Mouse (Mus musculus): ENCODE measurements around the gene Terb1. TPM values are rescaled to one million over a fixed set of nuclear protein-coding genes. Genes with fewer than 3 reads are reported as not detected.

The Terb1 gene
- polyA plus RNA-seq (2014; fragmentation: Illumina TruSeq; extraction: RNeasy Lipid Tissue Mini Kit (QIAGEN cat#74804); ENCODE audit: low read depth, low replicate concordance) = 0.81 TPM

GRCm38 (mm10) chr8:104509061-104510006 lies at the start of gene Terb1:
Gene Terb1, minus strand, starts transcription at chr8:104509910.

GRCm38 (mm10) chr8:104533971-104534778 lies 24.5 kb upstream of the Terb1 start, which contains the start of the genes Nae1 and Car7:
Gene Nae1, minus strand, starts transcription at chr8:104534637.
Gene Car7, plus strand, starts transcription at chr8:104534689.

GRCm38 (mm10) chr8:104442299-104443124 lies 67.2 kb downstream of the Terb1 start, which contains the start of gene Dync1li2:
Gene Dync1li2, minus strand, starts transcription at chr8:104443047.

Other genes with a start within 250 kb of the Terb1 start
- not detected for gene Cmtm2a, start 216.7 kb downstream of the Terb1 start, polyA plus RNA-seq (2014; fragmentation: Illumina TruSeq; extraction: RNeasy Lipid Tissue Mini Kit (QIAGEN cat#74804); ENCODE audit: low read depth, low replicate concordance)
- not detected for gene Gm45711, start 199.8 kb downstream of the Terb1 start, polyA plus RNA-seq (2014; fragmentation: Illumina TruSeq; extraction: RNeasy Lipid Tissue Mini Kit (QIAGEN cat#74804); ENCODE audit: low read depth, low replicate concordance)
- gene Cmtm1, start 199.8 kb downstream of the Terb1 start, polyA plus RNA-seq (2014; fragmentation: Illumina TruSeq; extraction: RNeasy Lipid Tissue Mini Kit (QIAGEN cat#74804); ENCODE audit: low read depth, low replicate concordance) = not detected
- gene Gm11020, start 188.3 kb downstream of the Terb1 start, polyA plus RNA-seq (2014; fragmentation: Illumina TruSeq; extraction: RNeasy Lipid Tissue Mini Kit (QIAGEN cat#74804); ENCODE audit: low read depth, low replicate concordance) = not detected
- not detected for gene Cmtm2b, start 187.7 kb downstream of the Terb1 start, polyA plus RNA-seq (2014; fragmentation: Illumina TruSeq; extraction: RNeasy Lipid Tissue Mini Kit (QIAGEN cat#74804); ENCODE audit: low read depth, low replicate concordance)
- 4.6 TPM for gene Cmtm3, start 170.5 kb downstream of the Terb1 start, polyA plus RNA-seq (2014; fragmentation: Illumina TruSeq; extraction: RNeasy Lipid Tissue Mini Kit (QIAGEN cat#74804); ENCODE audit: low read depth, low replicate concordance)
- gene Cmtm4, start 114.1 kb downstream of the Terb1 start, polyA plus RNA-seq (2014; fragmentation: Illumina TruSeq; extraction: RNeasy Lipid Tissue Mini Kit (QIAGEN cat#74804); ENCODE audit: low read depth, low replicate concordance) = 64.5 TPM
- 50.3 TPM for gene Dync1li2, start 66.9 kb downstream of the Terb1 start, polyA plus RNA-seq (2014; fragmentation: Illumina TruSeq; extraction: RNeasy Lipid Tissue Mini Kit (QIAGEN cat#74804); ENCODE audit: low read depth, low replicate concordance)
- 202 TPM for gene Nae1, start 24.7 kb upstream of the Terb1 start, polyA plus RNA-seq (2014; fragmentation: Illumina TruSeq; extraction: RNeasy Lipid Tissue Mini Kit (QIAGEN cat#74804); ENCODE audit: low read depth, low replicate concordance)
- 0.36 TPM for gene Car7, start 24.8 kb upstream of the Terb1 start, polyA plus RNA-seq (2014; fragmentation: Illumina TruSeq; extraction: RNeasy Lipid Tissue Mini Kit (QIAGEN cat#74804); ENCODE audit: low read depth, low replicate concordance)
- gene Pdp2, start 81.5 kb upstream of the Terb1 start, polyA plus RNA-seq (2014; fragmentation: Illumina TruSeq; extraction: RNeasy Lipid Tissue Mini Kit (QIAGEN cat#74804); ENCODE audit: low read depth, low replicate concordance) = 37.1 TPM
- 364 TPM for gene Cdh16, start 114.5 kb upstream of the Terb1 start, polyA plus RNA-seq (2014; fragmentation: Illumina TruSeq; extraction: RNeasy Lipid Tissue Mini Kit (QIAGEN cat#74804); ENCODE audit: low read depth, low replicate concordance)
- not detected for gene Rrad, start 121.4 kb upstream of the Terb1 start, polyA plus RNA-seq (2014; fragmentation: Illumina TruSeq; extraction: RNeasy Lipid Tissue Mini Kit (QIAGEN cat#74804); ENCODE audit: low read depth, low replicate concordance)
- 1.2 TPM for gene Ciao2b, start 132.1 kb upstream of the Terb1 start, polyA plus RNA-seq (2014; fragmentation: Illumina TruSeq; extraction: RNeasy Lipid Tissue Mini Kit (QIAGEN cat#74804); ENCODE audit: low read depth, low replicate concordance)
- not detected for gene Ces2a, start 224.1 kb upstream of the Terb1 start, polyA plus RNA-seq (2014; fragmentation: Illumina TruSeq; extraction: RNeasy Lipid Tissue Mini Kit (QIAGEN cat#74804); ENCODE audit: low read depth, low replicate concordance)